Mouse (Mus musculus): ENCODE results near the gene Rell1.

Gene Rell1

GRCm38 (mm10) chr5:63891912-63892311 is 76.8 kb downstream of the Rell1 start:
- no peak for DNase-seq

- no peak for DNase-seq
Measured at GRCm38 (mm10) chr5:63891241-63891640, 77.5 kb downstream of the Rell1 start.

GRCm38 (mm10) chr5:63887111-63887510 is 81.6 kb downstream of the Rell1 start:
- peak; percentile 18 for DNase-seq

- peak; percentile 21 for DNase-seq
Measured at GRCm38 (mm10) chr5:63886709-63887108, 82.0 kb downstream of the Rell1 start.

- no peak for DNase-seq
Measured at GRCm38 (mm10) chr5:63886292-63886691, 82.4 kb downstream of the Rell1 start.

GRCm38 (mm10) chr5:63879026-63879425 is 89.7 kb downstream of the Rell1 start:
- no peak for DNase-seq

- no peak for DNase-seq
Measured at GRCm38 (mm10) chr5:63876081-63876480, 92.6 kb downstream of the Rell1 start.

GRCm38 (mm10) chr5:63874880-63875279 is 93.8 kb downstream of the Rell1 start:
- DNase-seq, result no peak

GRCm38 (mm10) chr5:63872176-63872932 is 96.3 kb downstream of the Rell1 start:
- no peak for DNase-seq

- DNase-seq, result no peak
Measured at GRCm38 (mm10) chr5:63867421-63867820, 101.3 kb downstream of the Rell1 start.

GRCm38 (mm10) chr5:63858901-63859300 is 109.8 kb downstream of the Rell1 start:
- DNase-seq, result no peak
